Mouse (Mus musculus): ENCODE data around the gene Ccin.

DNA sequence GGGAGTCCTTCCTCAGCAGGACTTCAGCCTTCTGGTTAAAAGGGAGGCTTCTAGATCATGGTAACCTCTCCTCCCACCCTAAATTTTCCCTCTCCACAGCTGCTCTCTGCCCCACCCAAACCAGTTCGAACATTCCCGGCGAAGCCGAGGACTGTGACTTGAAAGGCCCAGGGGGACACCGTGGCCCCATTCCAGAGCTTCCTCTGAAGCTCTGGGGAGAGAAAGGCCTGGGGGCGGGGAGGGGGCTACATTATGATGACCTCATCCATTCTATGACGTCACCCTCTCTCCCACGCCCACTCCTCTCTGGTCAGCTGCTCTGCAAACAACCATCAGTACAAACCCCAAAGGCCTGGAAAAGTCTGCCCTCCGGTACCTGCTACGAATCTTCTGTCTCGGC lies at the start of gene Ccin:
- TF ChIP-seq TAL1 (IDR thresholded peaks at IDR 0.05; ENCODE audit: low read length) (no peak), GATA1 (IDR thresholded peaks at IDR 0.05; ENCODE audit: low read length) (no peak)
